Mouse (Mus musculus): Measurements from ENCODE around the gene Eif4e1b. TPM values are rescaled to one million over a fixed set of nuclear protein-coding genes. Genes with fewer than 3 reads are reported as not detected.
A peak's percentile ranks its signal among the peaks of the same experiment; 100 is the strongest.

The Eif4e1b gene
- polyA plus RNA-seq (2015; fragmentation: Nextera tagmentation; extraction: Ambion mirVana) = not detected in 2 replicates

- Histone ChIP-seq H3K4me1 (peaks cover 6% of the 10 kb centered on the region; the same call in 1 of the 2 replicates), H3K4me2 (no peak within 1 kb of the TSS), H3K36me3 (no peaks in the 10 kb centered on the region), H3K27ac (replicated peaks) (no peak within 1 kb of the TSS), H3K4me3 (no peak within 1 kb of the TSS), H3K27me3 (replicated peaks) (peaks cover 27% of the 10 kb centered on the region), H3K9me3 (no peaks in the 10 kb centered on the region), H3K9ac (no peak within 1 kb of the TSS)
- no peak for ATAC-seq (ENCODE audit: extremely low read depth, insufficient number of reproducible peaks, low FRiP score, low TSS enrichment)
- WGBS = 75% methylated on average over 4 of the region's 4 CpGs
Observed at GRCm38 (mm10) chr13:54783698-54784097, at the start of gene Eif4e1b. Gene Eif4e1b (plus strand): TSS chr13:54783998.

GRCm38 (mm10) chr13:54736931-54737330, 46.9 kb upstream of the Eif4e1b start:
- ATAC-seq (ENCODE audit: extremely low read depth, insufficient number of reproducible peaks, low FRiP score, low TSS enrichment) = no peak
- WGBS = 14% methylated on average over 3 of the region's 3 CpGs
- H3K4me3 ChIP-seq = peak overlapping the region; percentile 52
- no peaks in the 10 kb centered on the region for H3K36me3 ChIP-seq
- peak overlapping the region; percentile 65; the same call in 1 of the 2 replicates for H3K9ac ChIP-seq
- H3K9me3 ChIP-seq = no peaks in the 10 kb centered on the region
- H3K4me2 ChIP-seq = peak overlapping the region; percentile 74
- H3K27ac ChIP-seq (replicated peaks) = no peak overlapping the region
- peaks cover 15% of the 10 kb centered on the region for H3K4me1 ChIP-seq
- H3K27me3 ChIP-seq (replicated peaks) = peaks cover 88% of the 10 kb centered on the region

GRCm38 (mm10) chr13:54737488-54738212, 46.1 kb upstream of the Eif4e1b start:
- H3K27ac ChIP-seq (replicated peaks) = no peak overlapping the region
- H3K4me1 ChIP-seq = peaks cover 15% of the 10 kb centered on the region
- 1% methylated on average over 82 of the region's 87 CpGs for WGBS
- H3K9ac ChIP-seq = peak overlapping the region; percentile 65
- H3K36me3 ChIP-seq = no peaks in the 10 kb centered on the region
- no peaks in the 10 kb centered on the region for H3K9me3 ChIP-seq
- peaks cover 95% of the 10 kb centered on the region for H3K27me3 ChIP-seq (replicated peaks)
- peak overlapping the region; percentile 74 for H3K4me2 ChIP-seq
- peak overlapping the region; percentile 52 for H3K4me3 ChIP-seq
- ATAC-seq (ENCODE audit: extremely low read depth, insufficient number of reproducible peaks, low FRiP score, low TSS enrichment) = no peak

- H3K4me3 ChIP-seq = peak overlapping the region; percentile 52
Observed at GRCm38 (mm10) chr13:54738213-54738601, 45.6 kb upstream of the Eif4e1b start.

GRCm38 (mm10) chr13:54746110-54746509, 37.7 kb upstream of the Eif4e1b start:
- WGBS = 22% methylated on average over 6 of the region's 6 CpGs
- H3K4me1 ChIP-seq = peaks cover 8% of the 10 kb centered on the region
- ATAC-seq (ENCODE audit: extremely low read depth, insufficient number of reproducible peaks, low FRiP score, low TSS enrichment) = no peak
- no peak overlapping the region for H3K9ac ChIP-seq
- no peaks in the 10 kb centered on the region for H3K9me3 ChIP-seq
- H3K27me3 ChIP-seq (replicated peaks) = peaks cover 85% of the 10 kb centered on the region
- no peak overlapping the region for H3K27ac ChIP-seq (replicated peaks)
- no peaks in the 10 kb centered on the region for H3K36me3 ChIP-seq
- no peak overlapping the region for H3K4me3 ChIP-seq
- no peak overlapping the region for H3K4me2 ChIP-seq

More at GRCm38 (mm10) chr13:54738213-54738601, 45.6 kb upstream of the Eif4e1b start:
- Histone ChIP-seq H3K9ac (peak overlapping the region; percentile 65; the same call in 1 of the 2 replicates), H3K9me3 (no peaks in the 10 kb centered on the region), H3K27ac (replicated peaks) (no peak overlapping the region), H3K4me1 (peaks cover 15% of the 10 kb centered on the region), H3K36me3 (no peaks in the 10 kb centered on the region), H3K4me2 (peak overlapping the region; percentile 74), H3K27me3 (replicated peaks) (peaks cover 93% of the 10 kb centered on the region)
- ATAC-seq (ENCODE audit: extremely low read depth, insufficient number of reproducible peaks, low FRiP score, low TSS enrichment) = no peak
- 2% methylated on average over 34 of the region's 34 CpGs for WGBS

DNA sequence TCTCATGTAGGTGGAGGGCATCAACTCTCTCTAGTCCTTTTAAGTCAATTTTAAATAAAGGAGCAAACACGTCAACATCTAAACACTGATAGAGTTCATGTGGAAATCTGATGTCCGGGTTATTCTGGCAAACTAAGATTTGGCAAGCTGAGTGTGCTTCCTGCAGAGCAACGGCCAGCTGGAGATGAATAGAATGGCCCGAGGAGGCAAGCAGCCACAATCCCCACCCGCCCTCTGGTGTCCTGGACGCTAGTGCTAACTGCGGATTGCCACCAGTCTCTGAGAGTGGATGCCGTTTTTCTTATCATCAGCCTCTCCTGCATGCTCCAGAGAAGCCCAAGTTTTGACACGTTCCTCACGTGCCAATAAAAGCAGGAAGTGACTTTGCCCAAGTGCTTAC, 36.9 kb upstream of the Eif4e1b start:
- no peak overlapping the region for H3K27ac ChIP-seq (replicated peaks)
- H3K9ac ChIP-seq = no peak overlapping the region
- H3K27me3 ChIP-seq (replicated peaks) = peaks cover 85% of the 10 kb centered on the region
- H3K4me2 ChIP-seq = no peak overlapping the region
- no peak for ATAC-seq (ENCODE audit: extremely low read depth, insufficient number of reproducible peaks, low FRiP score, low TSS enrichment)
- WGBS = 24% methylated on average over 10 of the region's 10 CpGs
- no peak overlapping the region for H3K4me3 ChIP-seq
- peaks cover 8% of the 10 kb centered on the region for H3K4me1 ChIP-seq
- H3K36me3 ChIP-seq = no peaks in the 10 kb centered on the region
- no peaks in the 10 kb centered on the region for H3K9me3 ChIP-seq

DNA sequence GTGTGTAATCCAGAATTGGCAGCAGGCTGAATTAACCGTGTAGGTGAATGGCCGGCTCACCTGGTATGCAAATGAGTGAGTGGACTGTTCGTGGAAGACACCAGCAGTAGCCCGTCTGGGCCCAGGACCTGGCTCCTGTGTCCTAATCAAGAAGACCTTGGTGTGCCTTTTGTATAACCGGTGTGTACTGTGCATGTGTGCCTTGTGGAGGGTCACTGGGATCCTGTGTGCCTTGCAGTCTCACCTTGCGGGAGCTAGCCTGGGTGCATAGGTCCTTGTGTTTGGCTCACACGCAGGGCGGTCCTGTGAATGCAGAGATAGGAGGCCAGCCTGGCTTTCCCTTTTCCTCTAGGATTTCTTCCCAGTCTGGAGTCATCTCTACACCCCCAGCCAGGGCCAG, 35.6 kb upstream of the Eif4e1b start:
- H3K27me3 ChIP-seq (replicated peaks) = peaks cover 90% of the 10 kb centered on the region
- H3K4me3 ChIP-seq = no peak overlapping the region
- WGBS = 80% methylated on average over 8 of the region's 8 CpGs

DNA sequence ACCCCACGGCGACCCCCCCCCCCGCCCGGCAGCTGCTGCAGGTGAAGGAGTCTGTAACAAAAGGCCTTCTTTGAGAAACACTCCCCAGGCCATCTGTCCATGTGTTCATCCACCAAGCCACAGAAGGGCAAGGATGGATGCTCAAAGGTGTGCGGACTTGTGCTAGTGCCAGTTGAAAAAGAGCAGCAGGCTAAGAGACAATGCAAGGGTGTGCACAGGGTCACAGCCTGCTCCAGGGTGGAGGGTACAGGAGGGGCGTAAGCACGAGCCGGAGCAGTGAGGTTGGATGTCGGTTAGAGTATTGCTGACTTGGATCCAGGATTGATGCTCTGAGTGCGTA, 35.1 kb upstream of the Eif4e1b start:
- Histone ChIP-seq H3K27me3 (replicated peaks) (peaks cover 95% of the 10 kb centered on the region), H3K27ac (replicated peaks) (no peak overlapping the region), H3K9me3 (no peaks in the 10 kb centered on the region), H3K4me2 (peak overlapping the region; percentile 90), H3K4me3 (peak overlapping the region; percentile 61), H3K36me3 (no peaks in the 10 kb centered on the region), H3K9ac (no peak overlapping the region), H3K4me1 (peaks cover 8% of the 10 kb centered on the region)
- ATAC-seq (ENCODE audit: extremely low read depth, insufficient number of reproducible peaks, low FRiP score, low TSS enrichment) = no peak; the same call in 1 of the 2 replicates
- 54% methylated on average over 10 of the region's 10 CpGs for WGBS

More for the DNA sequence above, 35.6 kb upstream of the Eif4e1b start:
- Histone ChIP-seq H3K9ac (no peak overlapping the region), H3K4me2 (no peak overlapping the region), H3K9me3 (no peaks in the 10 kb centered on the region), H3K36me3 (no peaks in the 10 kb centered on the region), H3K4me1 (peaks cover 8% of the 10 kb centered on the region), H3K27ac (replicated peaks) (no peak overlapping the region)
- ATAC-seq (ENCODE audit: extremely low read depth, insufficient number of reproducible peaks, low FRiP score, low TSS enrichment) = no peak

- Histone ChIP-seq H3K36me3 (no peaks in the 10 kb centered on the region), H3K4me3 (peak overlapping the region; percentile 61), H3K4me2 (peak overlapping the region; percentile 90), H3K9me3 (no peaks in the 10 kb centered on the region), H3K27ac (replicated peaks) (no peak overlapping the region), H3K9ac (no peak overlapping the region), H3K4me1 (peaks cover 8% of the 10 kb centered on the region), H3K27me3 (replicated peaks) (peaks cover 97% of the 10 kb centered on the region)
- 2% methylated on average over 98 of the region's 100 CpGs for WGBS
- no peak; the same call in 1 of the 2 replicates for ATAC-seq (ENCODE audit: extremely low read depth, insufficient number of reproducible peaks, low FRiP score, low TSS enrichment)
Observed at GRCm38 (mm10) chr13:54749061-54749863, 34.5 kb upstream of the Eif4e1b start.

- Histone ChIP-seq H3K4me1 (peaks cover 8% of the 10 kb centered on the region), H3K36me3 (no peaks in the 10 kb centered on the region), H3K27me3 (replicated peaks) (peaks cover 97% of the 10 kb centered on the region), H3K27ac (replicated peaks) (no peak within 1 kb of the TSS), H3K9ac (no peak within 1 kb of the TSS), H3K4me2 (peak within 1 kb of the TSS; percentile 90), H3K4me3 (peak within 1 kb of the TSS; percentile 61), H3K9me3 (no peaks in the 10 kb centered on the region)
- 1% methylated on average over 28 of the region's 29 CpGs for WGBS
- no peak for ATAC-seq (ENCODE audit: extremely low read depth, insufficient number of reproducible peaks, low FRiP score, low TSS enrichment)
Observed at GRCm38 (mm10) chr13:54749864-54750411, 33.9 kb upstream of the Eif4e1b start, which contains the start of gene Gprin1. Gene Gprin1 (minus strand): TSS chr13:54749874.

DNA sequence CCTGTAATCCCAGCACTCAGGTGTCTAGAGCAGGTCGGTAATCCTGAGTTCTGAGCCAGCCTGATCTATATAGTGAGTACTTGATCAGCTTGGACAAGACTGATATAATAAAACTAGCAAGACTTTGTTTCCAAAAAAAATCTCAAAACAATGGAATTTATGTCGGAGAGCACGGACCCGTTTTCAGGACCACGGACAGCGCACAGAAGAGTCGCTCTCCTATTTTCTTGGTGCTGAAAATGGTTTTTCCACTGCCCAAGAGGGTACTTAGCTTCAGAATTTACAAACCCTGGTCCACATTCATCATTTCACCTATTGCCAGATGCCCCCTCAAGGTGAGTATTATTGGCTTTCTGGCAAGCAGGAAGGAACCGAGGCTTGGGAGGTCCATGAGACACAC, 33.1 kb upstream of the Eif4e1b start:
- 2% methylated on average over 8 of the region's 8 CpGs for WGBS
- Histone ChIP-seq H3K9ac (no peak overlapping the region), H3K27me3 (replicated peaks) (peaks cover 97% of the 10 kb centered on the region)

More for the DNA sequence above, 33.1 kb upstream of the Eif4e1b start:
- Histone ChIP-seq H3K36me3 (no peaks in the 10 kb centered on the region), H3K4me3 (no peak overlapping the region), H3K27ac (replicated peaks) (no peak overlapping the region), H3K4me1 (peaks cover 10% of the 10 kb centered on the region), H3K9me3 (no peaks in the 10 kb centered on the region), H3K4me2 (no peak overlapping the region)
- no peak for ATAC-seq (ENCODE audit: extremely low read depth, insufficient number of reproducible peaks, low FRiP score, low TSS enrichment)
